Mouse (Mus musculus) ovary, adult 18-20 months (tissue): ENCODE measurements around the gene Rabl6.

Experiments used
- DNase-seq: peaks from one replicate; pipeline ENCODE4 v3.0.0; 2022; ENCODE audit warnings: low spot score, mixed read lengths

The Rabl6 gene

GRCm38 (mm10) chr2:25541644-25542367, 66.5 kb downstream of the Rabl6 start:
- DNase-seq: no peak

DNA sequence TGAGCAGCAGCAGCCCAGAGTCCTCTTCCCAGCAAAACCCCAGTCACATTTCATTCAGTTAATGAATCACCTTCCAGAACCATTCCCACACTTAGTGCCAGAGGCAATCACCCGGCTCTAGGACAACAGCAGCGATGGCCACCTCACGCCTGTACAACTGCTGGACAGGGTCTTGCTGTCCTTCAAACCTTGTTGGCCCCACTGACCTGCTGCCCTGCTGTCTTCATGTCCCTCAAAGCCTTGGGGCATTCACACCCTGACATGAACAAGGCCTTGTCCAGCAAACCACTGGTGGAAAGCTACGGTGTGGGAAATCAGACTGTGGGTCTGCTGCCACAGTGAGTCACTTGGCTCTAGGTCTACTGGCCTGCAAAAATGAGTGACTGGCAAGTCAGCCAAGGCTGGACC, 67.8 kb downstream of the Rabl6 start:
- no peak for DNase-seq

GRCm38 (mm10) chr2:25536531-25536930, 71.8 kb downstream of the Rabl6 start:
- DNase-seq: peak; percentile 34

GRCm38 (mm10) chr2:25534866-25535182, 73.5 kb downstream of the Rabl6 start:
- DNase-seq: no peak

GRCm38 (mm10) chr2:25534178-25534865, 74.0 kb downstream of the Rabl6 start:
- DNase-seq: peak; percentile 78

- DNase-seq: no peak
Observed at GRCm38 (mm10) chr2:25533707-25534106, 74.6 kb downstream of the Rabl6 start.
